Mouse (Mus musculus): ENCODE measurements around the gene Apbb2. TPM values are rescaled to one million over a fixed set of nuclear protein-coding genes. Genes with fewer than 3 reads are reported as not detected.

Apbb2 gene
- polyA plus RNA-seq (2012; rRNA removed), result 21.4 and 27.7 TPM in 2 replicates

DNA sequence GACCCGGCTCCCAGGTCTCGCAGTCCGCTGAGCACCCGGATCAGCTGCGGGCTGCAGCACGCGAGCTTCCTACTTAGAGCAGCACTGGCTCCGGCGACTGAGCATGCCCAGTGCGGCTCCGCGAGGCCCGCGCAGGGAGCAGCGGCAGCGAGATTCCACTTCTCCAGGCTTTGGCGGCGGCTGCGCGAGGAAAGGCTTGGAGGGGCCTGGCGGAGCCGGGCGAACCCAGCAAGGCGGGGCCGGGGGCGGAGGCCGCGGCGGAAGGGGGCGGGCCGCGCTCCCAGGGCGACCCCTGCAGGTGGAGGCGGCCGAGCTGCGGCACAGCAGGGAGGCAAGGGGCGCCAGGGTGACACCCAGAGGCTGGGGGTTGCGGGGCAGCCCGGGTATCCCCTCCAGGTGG lies at the start of gene Apbb2:
Gene Apbb2, minus strand, starts transcription at position 188 of the 400 bp plus-strand sequence.
- 1% methylated on average over 39 of the region's 39 CpGs for WGBS
- DNase-seq, result peak; percentile 97
- H3K4me1 ChIP-seq (ENCODE audit: control insufficient read depth, insufficient read depth, low read length), result peaks cover 32% of the 10 kb centered on the region
- TF ChIP-seq POLR2A (IDR thresholded peaks at IDR 0.05; ENCODE audit: low read depth, low read length) (peak; percentile 48), CTCF (conservative IDR thresholded peaks at IDR 0.05; ENCODE audit: insufficient read depth, insufficient read length, low read depth, low read length) (peak; percentile 64)
- peak within 1 kb of the TSS; percentile 94 for H3K27ac ChIP-seq (ENCODE audit: insufficient read depth, low read depth, low read length)
- H3K27me3 ChIP-seq (replicated peaks; ENCODE audit: control insufficient read depth, insufficient read depth, low read length), result no peaks in the 10 kb centered on the region
- H3K4me3 ChIP-seq (ENCODE audit: insufficient read depth, low read depth, low read length), result peak within 1 kb of the TSS; percentile 80
- H3K36me3 ChIP-seq (ENCODE audit: control insufficient read depth, insufficient read depth, low read length), result no peaks in the 10 kb centered on the region

DNA sequence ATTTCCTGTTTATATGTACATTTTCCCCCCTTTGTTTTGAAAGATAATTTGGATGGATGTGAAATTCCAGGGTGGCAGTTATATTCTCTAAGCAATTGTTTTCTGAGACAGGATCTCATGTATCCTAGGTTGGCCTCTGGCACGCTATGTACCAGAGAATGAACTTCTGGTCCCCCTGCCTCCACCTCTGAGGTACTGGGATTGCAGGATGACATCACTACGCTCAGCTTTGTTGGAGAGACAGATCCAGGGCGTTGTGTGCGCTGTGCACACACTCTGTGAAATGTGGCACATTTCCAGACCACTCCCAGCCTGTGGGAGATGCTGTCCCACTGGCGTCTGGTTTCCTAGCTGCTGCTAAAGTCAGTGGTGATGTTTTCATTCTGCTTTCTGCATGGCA lies 35.6 kb upstream of the Apbb2 start:
- no peaks in the 10 kb centered on the region for H3K36me3 ChIP-seq (ENCODE audit: control insufficient read depth, insufficient read depth, low read length)
- H3K4me3 ChIP-seq (ENCODE audit: insufficient read depth, low read depth, low read length), result no peak overlapping the region
- DNase-seq, result peak; percentile 82
- TF ChIP-seq POLR2A (IDR thresholded peaks at IDR 0.05; ENCODE audit: low read depth, low read length) (no peak), CTCF (conservative IDR thresholded peaks at IDR 0.05; ENCODE audit: insufficient read depth, insufficient read length, low read depth, low read length) (no peak)
- H3K4me1 ChIP-seq (ENCODE audit: control insufficient read depth, insufficient read depth, low read length), result no peaks in the 10 kb centered on the region
- no peak overlapping the region for H3K27ac ChIP-seq (ENCODE audit: insufficient read depth, low read depth, low read length)
- no peaks in the 10 kb centered on the region for H3K27me3 ChIP-seq (replicated peaks; ENCODE audit: control insufficient read depth, insufficient read depth, low read length)
- WGBS, result 35% methylated on average over 5 of the region's 5 CpGs

DNA sequence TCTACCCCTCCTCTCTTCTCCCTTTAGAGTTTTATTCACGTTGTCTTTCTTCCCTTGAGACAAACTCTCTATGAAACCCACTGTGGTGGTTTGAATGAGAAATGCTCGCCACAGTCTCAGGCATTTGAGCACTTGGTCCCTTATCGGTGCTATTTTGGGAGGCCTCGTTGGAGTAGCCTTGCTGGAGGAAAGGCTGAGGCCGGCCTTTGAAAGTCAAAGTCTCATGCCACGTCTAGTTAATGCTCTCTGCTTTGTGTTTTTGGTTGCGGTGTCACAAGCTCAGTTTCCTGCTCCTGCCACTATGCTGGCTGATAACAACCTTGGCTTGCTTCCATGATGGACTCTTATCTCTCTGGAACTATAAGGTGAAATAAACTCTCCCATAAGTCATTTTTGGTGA lies 28.9 kb upstream of the Apbb2 start:
- Histone ChIP-seq H3K27ac (ENCODE audit: insufficient read depth, low read depth, low read length) (no peak overlapping the region), H3K4me1 (ENCODE audit: control insufficient read depth, insufficient read depth, low read length) (no peaks in the 10 kb centered on the region), H3K27me3 (replicated peaks; ENCODE audit: control insufficient read depth, insufficient read depth, low read length) (no peaks in the 10 kb centered on the region), H3K36me3 (ENCODE audit: control insufficient read depth, insufficient read depth, low read length) (no peaks in the 10 kb centered on the region), H3K4me3 (ENCODE audit: insufficient read depth, low read depth, low read length) (no peak overlapping the region)
- TF ChIP-seq POLR2A (IDR thresholded peaks at IDR 0.05; ENCODE audit: low read depth, low read length), result no peak
- TF ChIP-seq CTCF (conservative IDR thresholded peaks at IDR 0.05; ENCODE audit: insufficient read depth, insufficient read length, low read depth, low read length), result no peak
- WGBS, result 60% methylated on average over 7 of the region's 7 CpGs
- DNase-seq, result no peak

DNA sequence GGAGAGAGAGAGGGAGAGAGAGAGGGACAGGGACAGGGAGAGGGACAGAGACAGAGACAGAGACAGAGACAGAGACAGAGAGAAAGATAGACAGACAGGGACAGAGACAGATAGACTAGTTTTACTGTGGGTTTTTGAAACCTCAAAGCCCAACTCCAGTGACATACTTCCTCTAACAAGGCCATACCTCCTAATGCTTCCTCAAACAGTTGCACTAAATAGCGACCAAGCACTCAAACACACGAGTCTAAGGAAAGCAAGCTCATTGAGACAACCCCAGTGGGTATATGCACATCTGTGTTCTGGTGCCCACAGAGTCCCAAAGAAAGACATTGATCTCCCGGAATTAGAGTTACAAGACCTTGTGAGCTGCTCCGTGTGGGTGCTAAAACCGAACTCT lies 24.7 kb upstream of the Apbb2 start:
- H3K27ac ChIP-seq (ENCODE audit: insufficient read depth, low read depth, low read length), result no peak overlapping the region
- DNase-seq, result no peak
- WGBS, result 87% methylated on average over 5 of the region's 5 CpGs
- H3K27me3 ChIP-seq (replicated peaks; ENCODE audit: control insufficient read depth, insufficient read depth, low read length), result no peaks in the 10 kb centered on the region
- H3K4me1 ChIP-seq (ENCODE audit: control insufficient read depth, insufficient read depth, low read length), result no peaks in the 10 kb centered on the region
- H3K4me3 ChIP-seq (ENCODE audit: insufficient read depth, low read depth, low read length), result no peak overlapping the region
- TF ChIP-seq CTCF (conservative IDR thresholded peaks at IDR 0.05; ENCODE audit: insufficient read depth, insufficient read length, low read depth, low read length), result no peak
- TF ChIP-seq POLR2A (IDR thresholded peaks at IDR 0.05; ENCODE audit: low read depth, low read length), result no peak
- H3K36me3 ChIP-seq (ENCODE audit: control insufficient read depth, insufficient read depth, low read length), result no peaks in the 10 kb centered on the region

DNA sequence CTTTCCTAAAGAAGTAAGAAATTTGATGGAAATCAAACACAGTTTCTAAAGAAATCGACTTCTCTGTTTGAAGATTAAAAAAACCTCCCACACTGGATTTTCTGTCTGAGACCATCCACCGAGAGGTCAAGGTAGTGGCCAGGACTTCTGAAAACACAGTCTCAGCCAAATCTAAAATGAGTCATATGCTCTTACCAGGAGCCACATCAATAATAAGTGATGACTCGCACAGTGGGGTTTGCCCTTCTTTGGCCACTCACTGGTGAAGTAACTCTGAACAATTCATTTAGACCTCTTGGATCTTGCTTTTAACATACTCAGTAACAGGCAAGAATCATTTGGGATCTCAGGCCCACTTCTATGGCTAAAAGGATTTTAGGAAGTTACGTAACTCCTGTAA lies 23.6 kb upstream of the Apbb2 start:
- no peak overlapping the region for H3K27ac ChIP-seq (ENCODE audit: insufficient read depth, low read depth, low read length)
- WGBS, result 89% methylated on average over 4 of the region's 4 CpGs
- H3K4me3 ChIP-seq (ENCODE audit: insufficient read depth, low read depth, low read length), result no peak overlapping the region
- no peaks in the 10 kb centered on the region for H3K27me3 ChIP-seq (replicated peaks; ENCODE audit: control insufficient read depth, insufficient read depth, low read length)
- no peak for TF ChIP-seq CTCF (conservative IDR thresholded peaks at IDR 0.05; ENCODE audit: insufficient read depth, insufficient read length, low read depth, low read length)
- TF ChIP-seq POLR2A (IDR thresholded peaks at IDR 0.05; ENCODE audit: low read depth, low read length), result no peak
- H3K4me1 ChIP-seq (ENCODE audit: control insufficient read depth, insufficient read depth, low read length), result no peaks in the 10 kb centered on the region
- H3K36me3 ChIP-seq (ENCODE audit: control insufficient read depth, insufficient read depth, low read length), result no peaks in the 10 kb centered on the region
- DNase-seq, result no peak

- Histone ChIP-seq H3K27me3 (replicated peaks; ENCODE audit: control insufficient read depth, insufficient read depth, low read length) (no peaks in the 10 kb centered on the region), H3K4me1 (ENCODE audit: control insufficient read depth, insufficient read depth, low read length) (no peaks in the 10 kb centered on the region), H3K4me3 (ENCODE audit: insufficient read depth, low read depth, low read length) (no peak overlapping the region), H3K27ac (ENCODE audit: insufficient read depth, low read depth, low read length) (no peak overlapping the region), H3K36me3 (ENCODE audit: control insufficient read depth, insufficient read depth, low read length) (no peaks in the 10 kb centered on the region)
- WGBS, result 73% methylated on average over 10 of the region's 10 CpGs
- DNase-seq, result no peak
- TF ChIP-seq CTCF (conservative IDR thresholded peaks at IDR 0.05; ENCODE audit: insufficient read depth, insufficient read length, low read depth, low read length) (no peak), POLR2A (IDR thresholded peaks at IDR 0.05; ENCODE audit: low read depth, low read length) (no peak)
Measured at GRCm38 (mm10) chr5:66635459-66636079, 17.0 kb upstream of the Apbb2 start.

GRCm38 (mm10) chr5:66627805-66628204 lies 9.2 kb upstream of the Apbb2 start:
- peak; percentile 20 for DNase-seq
- 47% methylated on average over 7 of the region's 7 CpGs for WGBS
- TF ChIP-seq CTCF (conservative IDR thresholded peaks at IDR 0.05; ENCODE audit: insufficient read depth, insufficient read length, low read depth, low read length) (no peak), POLR2A (IDR thresholded peaks at IDR 0.05; ENCODE audit: low read depth, low read length) (no peak)
- H3K27me3 ChIP-seq (replicated peaks; ENCODE audit: control insufficient read depth, insufficient read depth, low read length), result no peaks in the 10 kb centered on the region
- no peak overlapping the region for H3K27ac ChIP-seq (ENCODE audit: insufficient read depth, low read depth, low read length)
- H3K36me3 ChIP-seq (ENCODE audit: control insufficient read depth, insufficient read depth, low read length), result no peaks in the 10 kb centered on the region
- no peaks in the 10 kb centered on the region for H3K4me1 ChIP-seq (ENCODE audit: control insufficient read depth, insufficient read depth, low read length)
- no peak overlapping the region for H3K4me3 ChIP-seq (ENCODE audit: insufficient read depth, low read depth, low read length)

All from kidney, adult 2 months (tissue).